Mouse (Mus musculus) ovary, postnatal 14 days (tissue): Measurements from ENCODE around the gene Mon1a.
A peak's percentile ranks its signal among the peaks of the same experiment; 100 is the strongest.

Experiments
- DNase-seq: peaks from one replicate; pipeline ENCODE4 v3.0.0; 2022; ENCODE audit warnings: low spot score

Mon1a gene

GRCm38 (mm10) chr9:107887804-107888266 is at the start of gene Mon1a:
Mon1a (plus strand) TSS chr9:107888151.
- peak; percentile 69 for DNase-seq

GRCm38 (mm10) chr9:107838869-107839268 is 49.1 kb upstream of the Mon1a start:
- no peak for DNase-seq

GRCm38 (mm10) chr9:107842709-107843108 is 45.2 kb upstream of the Mon1a start:
- no peak for DNase-seq

DNA sequence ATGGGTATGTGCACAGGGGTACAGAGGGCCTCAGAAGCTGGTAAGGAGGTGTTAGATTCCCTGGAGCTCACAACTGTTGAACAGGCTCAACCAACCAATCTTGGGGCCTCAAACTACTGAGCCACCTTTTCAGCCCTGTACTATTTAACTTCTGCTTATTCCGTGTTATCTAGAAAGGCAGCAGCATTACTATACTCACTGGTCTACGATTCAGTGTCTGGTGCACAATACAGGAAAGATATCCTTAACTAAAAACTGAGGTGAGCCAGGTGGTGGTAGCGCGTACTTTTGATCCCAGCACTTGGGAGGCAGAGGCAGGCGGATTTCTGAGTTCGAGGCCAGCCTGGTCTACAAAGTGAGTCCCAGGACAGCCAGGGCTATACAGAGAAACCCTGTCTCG is 39.0 kb upstream of the Mon1a start:
- DNase-seq: no peak

- DNase-seq: no peak
Observed at GRCm38 (mm10) chr9:107858343-107858742, 29.6 kb upstream of the Mon1a start.

GRCm38 (mm10) chr9:107864493-107864892 is 23.5 kb upstream of the Mon1a start:
- DNase-seq: no peak

GRCm38 (mm10) chr9:107866081-107866480 is 21.9 kb upstream of the Mon1a start:
- no peak for DNase-seq

GRCm38 (mm10) chr9:107872350-107873098 is 15.4 kb upstream of the Mon1a start:
- DNase-seq: peak; percentile 81

GRCm38 (mm10) chr9:107873137-107873536 is 14.8 kb upstream of the Mon1a start, which contains the start of gene Rbm6:
Rbm6 (minus strand) TSS chr9:107873237.
- DNase-seq: no peak

DNA sequence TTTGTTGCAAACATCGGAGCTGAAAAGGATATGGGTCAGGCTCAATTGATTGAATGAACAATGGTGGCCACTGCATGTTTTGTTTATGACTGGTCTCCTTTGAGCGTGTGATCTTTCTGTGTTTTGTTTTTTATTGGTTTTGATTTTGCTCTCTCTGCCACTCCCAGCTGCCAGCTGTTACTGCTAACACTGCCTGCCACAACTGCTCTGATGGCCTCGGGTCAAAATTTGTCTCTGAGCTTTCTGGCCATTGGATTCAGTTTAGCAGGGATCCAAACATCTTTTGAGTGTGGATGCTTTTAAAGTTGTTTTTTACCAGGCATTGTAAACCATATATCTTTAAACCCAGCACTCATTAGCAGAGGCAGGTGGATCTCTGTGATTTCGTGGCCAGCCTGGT is 7.5 kb upstream of the Mon1a start:
- DNase-seq: no peak

- no peak for DNase-seq
Observed at GRCm38 (mm10) chr9:107888267-107888850, 408 bp downstream of the Mon1a start.

DNA sequence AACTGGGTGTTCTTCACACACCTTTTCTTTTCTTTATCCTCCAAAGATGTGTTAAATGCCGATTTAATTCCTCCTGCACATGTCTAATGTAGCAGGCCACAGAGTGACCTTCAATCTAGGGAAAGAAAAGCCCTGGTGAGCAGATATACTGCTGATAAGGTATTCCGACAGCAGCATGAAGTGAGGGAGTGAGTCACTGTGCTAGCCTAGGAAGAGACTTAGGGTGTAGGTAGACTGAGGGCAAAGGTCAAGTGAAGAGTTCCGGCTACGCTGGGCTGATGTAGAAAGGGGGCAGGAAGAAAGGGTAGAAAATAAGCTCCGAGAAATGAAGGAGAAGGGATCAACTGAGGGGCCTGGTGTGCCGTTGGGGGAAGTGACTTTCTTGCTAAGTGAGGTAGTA is 2.3 kb downstream of the Mon1a start:
- DNase-seq: no peak

GRCm38 (mm10) chr9:107891023-107891422 is 3.1 kb downstream of the Mon1a start:
- DNase-seq: no peak

DNA sequence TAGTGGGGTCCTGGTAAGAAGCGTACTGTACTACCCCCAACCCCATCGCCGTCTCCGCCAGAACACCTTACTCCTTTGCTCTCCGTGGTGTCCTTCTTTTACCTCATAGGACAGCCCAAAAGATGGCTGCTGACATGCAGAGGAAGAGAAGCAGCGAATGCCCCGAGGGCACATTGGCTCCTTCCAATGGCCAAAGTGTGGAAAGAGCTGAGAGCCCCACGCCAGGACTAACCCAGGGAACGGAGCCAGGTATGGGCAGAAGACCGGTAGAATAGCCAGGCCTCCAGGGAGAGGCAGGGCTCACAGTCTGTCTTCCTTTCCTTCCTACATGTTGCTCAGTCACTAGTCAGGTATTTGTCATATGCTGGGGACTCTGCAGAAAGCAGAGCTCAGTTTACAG is 10.6 kb downstream of the Mon1a start:
- no peak for DNase-seq

GRCm38 (mm10) chr9:107899855-107900254 is 11.9 kb downstream of the Mon1a start:
- no peak for DNase-seq

GRCm38 (mm10) chr9:107900840-107901626 is 13.1 kb downstream of the Mon1a start:
- DNase-seq: peak; percentile 58

GRCm38 (mm10) chr9:107901627-107901914 is 13.6 kb downstream of the Mon1a start:
- no peak for DNase-seq

- DNase-seq: peak; percentile 91
Observed at GRCm38 (mm10) chr9:107904726-107905125, 16.8 kb downstream of the Mon1a start.

DNA sequence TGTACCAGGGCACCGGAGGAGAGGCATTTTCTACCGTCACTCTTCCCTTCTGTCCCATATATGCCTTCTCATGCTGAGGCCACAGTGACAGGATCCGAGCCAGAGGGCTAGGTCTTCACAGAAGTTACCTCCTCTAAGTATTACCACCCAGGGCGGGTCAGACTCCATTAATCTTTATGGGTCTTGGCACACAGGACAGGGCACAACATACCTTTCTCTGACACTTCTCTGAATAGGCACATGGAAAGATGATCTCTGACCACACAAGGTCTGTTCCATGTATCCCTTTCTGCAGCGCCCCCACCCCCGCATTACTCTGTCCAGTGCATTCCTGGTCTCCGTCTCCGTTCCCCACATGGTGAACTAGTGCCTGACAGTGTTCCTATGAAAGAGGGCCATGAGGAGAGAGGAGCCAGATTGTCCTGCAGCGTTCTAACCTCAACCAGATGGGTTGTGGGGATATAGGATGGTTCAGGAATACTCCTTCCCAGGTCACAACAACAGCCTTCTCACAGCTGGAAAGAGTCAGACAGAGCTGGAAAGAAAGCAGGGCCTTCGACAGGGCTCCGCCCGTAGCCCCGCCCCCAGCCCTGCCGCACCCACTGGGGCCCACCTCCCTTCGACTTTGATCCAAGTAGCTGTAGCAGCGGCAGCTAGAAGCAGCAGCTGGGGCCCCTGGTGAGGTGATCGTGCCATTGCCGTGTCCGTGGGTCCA is 18.5 kb downstream of the Mon1a start, which contains the start of gene Mst1r:
Gene Mst1r (plus strand): TSS at position 622 of the 715 bp plus-strand sequence.
- peak; percentile 74 for DNase-seq

GRCm38 (mm10) chr9:107906967-107907800 is 19.2 kb downstream of the Mon1a start:
- no peak for DNase-seq

DNA sequence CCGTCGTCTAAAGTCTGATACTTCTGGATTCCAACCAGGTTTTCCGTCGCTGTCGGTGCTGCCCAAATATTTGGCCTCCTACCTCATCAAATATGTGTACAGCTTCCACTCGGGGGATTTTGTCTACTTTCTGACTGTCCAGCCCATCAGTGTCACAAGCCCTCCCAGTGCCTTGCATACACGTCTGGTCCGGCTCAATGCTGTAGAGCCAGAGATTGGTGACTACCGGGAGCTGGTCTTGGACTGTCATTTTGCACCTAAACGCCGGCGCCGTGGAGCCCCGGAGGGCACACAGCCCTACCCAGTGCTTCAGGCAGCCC is 19.8 kb downstream of the Mon1a start:
- no peak for DNase-seq
